Mouse (Mus musculus) frontal cortex, postnatal 14 days (tissue): ENCODE measurements around the gene Tada2b.

Source experiments
- DNase-seq, 2 experiments: peaks; one replicate each; pipeline ENCODE4 v3.0.0; 2022; ENCODE audit warnings: low spot score in 2 of 2

The Tada2b gene

GRCm38 (mm10) chr5:36446166-36446890 lies 37.8 kb downstream of the Tada2b start:
- no peak for DNase-seq

GRCm38 (mm10) chr5:36445028-36445427 lies 39.1 kb downstream of the Tada2b start:
- no peak for DNase-seq

GRCm38 (mm10) chr5:36444611-36445010 lies 39.5 kb downstream of the Tada2b start:
- no peak for DNase-seq

- no peak for DNase-seq
Measured at GRCm38 (mm10) chr5:36440741-36441140, 43.3 kb downstream of the Tada2b start.

GRCm38 (mm10) chr5:36436858-36437257 lies 47.2 kb downstream of the Tada2b start:
- no peak for DNase-seq

- DNase-seq = no peak
Measured at GRCm38 (mm10) chr5:36434398-36434967, 49.6 kb downstream of the Tada2b start.

- DNase-seq = no peak
Measured at GRCm38 (mm10) chr5:36431711-36432110, 52.4 kb downstream of the Tada2b start.

GRCm38 (mm10) chr5:36429551-36429950 lies 54.5 kb downstream of the Tada2b start:
- DNase-seq = no peak

- no peak for DNase-seq
Measured at GRCm38 (mm10) chr5:36427831-36428230, 56.3 kb downstream of the Tada2b start.

GRCm38 (mm10) chr5:36426404-36426803 lies 57.7 kb downstream of the Tada2b start:
- DNase-seq = no peak

- DNase-seq = no peak
Measured at GRCm38 (mm10) chr5:36424676-36425075, 59.4 kb downstream of the Tada2b start.
